Mouse (Mus musculus) heart, embryonic 14.5 days (tissue): Measurements from ENCODE around the gene Eml4. TPM values are rescaled to one million over a fixed set of nuclear protein-coding genes. Genes with fewer than 3 reads are reported as not detected.

Experiments used
- ATAC-seq: fragments of 200-750 bp; cut with Nextera tagmentation; 2 replicates; pipeline ENCODE4 v1.8.0; 2017; ENCODE audit warnings: low read depth, moderate TSS enrichment; ENCODE audit not compliant: insufficient number of reproducible peaks, insufficient read depth, low FRiP score
- H3K27ac ChIP-seq, 2 experiments: fragments of 200-500 bp in 1 of 2; fragments of 300-500 bp in 1 of 2; sonication (generic) in 1 of 2; replicated peaks in 1 of 2; 2 replicates each; pipeline ENCODE4 v1.5.1; 2012 to 2014; ENCODE audit warnings: low read depth in 2 of 2, low read length in 2 of 2, control low read depth in 1 of 2, mild to moderate bottlenecking in 1 of 2, mixed read lengths in 1 of 2; ENCODE audit not compliant: control insufficient read depth in 1 of 2, insufficient read depth in 1 of 2
- H3K27me3 ChIP-seq: fragments of 300-500 bp; sonication (generic); 2 replicates; pipeline ENCODE4 v1.6.1; 2014; ENCODE audit warnings: mild to moderate bottlenecking, low read length, control low read depth; ENCODE audit not compliant: control insufficient read depth, insufficient read depth
- H3K36me3 ChIP-seq: fragments of 300-500 bp; sonication (generic); 2 replicates; pipeline ENCODE4 v1.6.1; 2014; ENCODE audit warnings: mild to moderate bottlenecking, control low read depth, low read length, mixed read lengths; ENCODE audit not compliant: control insufficient read depth, insufficient read depth
- H3K4me1 ChIP-seq, 2 experiments: fragments of 200-500 bp in 1 of 2; fragments of 300-500 bp in 1 of 2; sonication (generic) in 1 of 2; 2 replicates each; pipeline ENCODE4 v1.6.1; 2012 to 2014; ENCODE audit warnings: low read length in 2 of 2, control low read depth in 1 of 2, mixed read lengths in 1 of 2; ENCODE audit not compliant: control insufficient read depth in 2 of 2, insufficient read depth in 2 of 2
- H3K4me2 ChIP-seq: fragments of 300-500 bp; sonication (generic); 2 replicates; pipeline ENCODE4 v1.6.1; 2014; ENCODE audit warnings: mild to moderate bottlenecking, low read length
- H3K4me3 ChIP-seq, 2 experiments: fragments of 200-500 bp in 1 of 2; fragments of 300-500 bp in 1 of 2; sonication (generic) in 1 of 2; 2 replicates each; pipeline ENCODE4 v1.5.1; 2012 to 2014; ENCODE audit warnings: low read length in 2 of 2, mild to moderate bottlenecking in 2 of 2, control low read depth in 1 of 2, low read depth in 1 of 2, moderate library complexity in 1 of 2; ENCODE audit not compliant: control insufficient read depth in 1 of 2, insufficient read depth in 1 of 2
- H3K9ac ChIP-seq: fragments of 300-500 bp; sonication (generic); 2 replicates; pipeline ENCODE4 v1.6.1; 2014; ENCODE audit warnings: mild to moderate bottlenecking, low read length
- H3K9me3 ChIP-seq: fragments of 300-500 bp; sonication (generic); 2 replicates; pipeline ENCODE4 v1.6.1; 2016; ENCODE audit warnings: low read length, control low read depth; ENCODE audit not compliant: control insufficient read depth
- WGBS: fragments of 180-500 bp; shearing (Covaris S2); extraction: QIAGEN DNeasy Blood & Tissue Kit; methylation state at CpG from one replicate; pipeline ENCODE4 v1.1.7; 2014; 5-methylcytosine and 5-hydroxymethylcytosine counted together
- polyA plus RNA-seq: library from polyadenylated mRNA; unstranded; fragments of >200 nt; fragmentation: Nextera tagmentation; extraction: Ambion mirVana; gene quantifications from 2 replicates; pipeline ENCODE4 v1.2.1, GENCODE M21; 2014

Gene Eml4
- polyA plus RNA-seq, 1 experiment from 2014 or later = 20.7 TPM

DNA sequence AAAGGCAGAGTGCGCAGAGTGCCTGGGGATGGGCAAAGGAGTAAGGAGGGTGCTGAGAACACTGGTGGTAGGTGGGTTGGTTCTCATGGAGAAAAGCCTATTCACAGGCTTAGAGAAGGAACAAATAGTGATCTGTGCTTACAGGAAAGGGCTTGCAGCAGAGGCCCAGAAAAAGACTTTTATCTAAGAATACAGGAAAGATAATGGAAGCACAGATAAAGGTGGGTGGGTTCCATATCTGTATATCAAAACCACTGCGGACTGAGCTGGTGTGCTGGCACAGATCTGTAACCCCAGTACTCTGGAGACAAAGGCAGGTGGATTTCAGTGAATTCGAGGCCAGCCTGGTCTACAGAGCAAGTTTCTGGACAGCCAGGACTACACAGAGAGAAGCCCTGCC is 43.3 kb downstream of the Eml4 start:
- no peaks in the 10 kb centered on the region for H3K36me3 ChIP-seq
- H3K4me1 ChIP-seq = peaks cover 5 to 14% of the 10 kb centered on the region in 2 experiments; a peak in 3 of 4 replicates
- no peak for ATAC-seq
- H3K4me3 ChIP-seq = no peak overlapping the region
- H3K27ac ChIP-seq = no peak overlapping the region
- H3K9me3 ChIP-seq = no peaks in the 10 kb centered on the region
- no peak overlapping the region for H3K4me2 ChIP-seq
- H3K9ac ChIP-seq = no peak overlapping the region
- WGBS = 66% methylated on average over 3 of the region's 3 CpGs
- no peaks in the 10 kb centered on the region for H3K27me3 ChIP-seq

DNA sequence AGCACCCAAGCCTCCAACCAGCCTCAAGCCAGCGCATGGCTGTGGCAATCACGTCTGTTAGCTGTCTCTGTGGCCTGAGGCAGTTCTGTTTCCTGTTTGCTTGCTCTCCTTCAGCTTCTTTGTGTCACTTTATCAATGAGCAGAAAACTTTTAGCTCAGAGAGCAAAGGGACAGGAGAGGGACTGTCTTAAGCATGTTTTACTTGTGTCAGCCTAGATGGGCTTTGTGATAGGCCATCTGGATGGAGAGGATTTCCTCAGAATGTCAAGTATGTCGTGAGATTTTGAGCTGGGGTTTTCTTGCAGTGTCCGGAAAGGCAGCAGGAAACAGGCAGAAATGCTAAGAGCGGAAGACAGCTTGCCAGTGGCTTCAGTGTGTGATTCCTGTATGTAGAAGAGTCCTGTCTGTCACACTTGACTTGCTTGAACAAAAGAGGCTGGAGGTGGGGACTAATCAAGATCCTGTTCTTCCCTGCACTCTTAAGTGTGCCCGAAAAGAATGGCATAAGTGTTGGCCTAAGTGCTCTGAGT is 46.9 kb downstream of the Eml4 start:
- no peaks in the 10 kb centered on the region for H3K9me3 ChIP-seq
- no peak overlapping the region for H3K4me2 ChIP-seq
- H3K4me1 ChIP-seq = peaks cover 5 to 16% of the 10 kb centered on the region in 2 experiments
- no peak for ATAC-seq
- H3K4me3 ChIP-seq = no peak overlapping the region
- H3K27me3 ChIP-seq = no peaks in the 10 kb centered on the region
- H3K36me3 ChIP-seq = no peaks in the 10 kb centered on the region
- WGBS = 27% methylated on average over 6 of the region's 6 CpGs
- H3K9ac ChIP-seq = 0 out of 2 replicates have a peak overlapping the region, but pooled peaks have one; percentile 6
- H3K27ac ChIP-seq = peak overlapping the region; percentile 75 to 88

DNA sequence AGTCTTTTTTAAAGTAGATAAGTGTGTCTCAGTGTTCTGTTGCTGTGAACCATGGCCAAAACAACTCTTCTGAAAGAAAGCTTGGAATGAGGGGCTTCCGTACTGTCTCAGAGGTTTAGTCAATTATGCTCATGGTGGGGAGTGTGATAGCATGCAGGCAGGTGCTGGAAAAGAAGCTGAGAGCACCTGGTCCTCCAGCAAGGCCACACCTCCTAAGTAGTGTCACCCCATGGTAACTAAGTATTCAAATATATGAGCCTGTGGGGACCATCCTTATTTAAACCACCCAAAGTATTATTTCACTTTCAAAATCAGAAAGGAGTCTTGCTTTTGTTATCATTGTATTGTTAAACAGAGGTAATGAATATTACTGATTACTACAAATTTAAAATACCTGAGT is 48.0 kb downstream of the Eml4 start:
- no peak for ATAC-seq
- no peaks in the 10 kb centered on the region for H3K27me3 ChIP-seq
- H3K9ac ChIP-seq = no peak overlapping the region
- no peak overlapping the region for H3K27ac ChIP-seq
- no peak overlapping the region for H3K4me2 ChIP-seq
- peaks cover 7% of the 10 kb centered on the region for H3K36me3 ChIP-seq
- peaks cover 5 to 16% of the 10 kb centered on the region in 2 experiments for H3K4me1 ChIP-seq
- 96% methylated on average over 1 of the region's 1 CpGs for WGBS
- H3K9me3 ChIP-seq = no peaks in the 10 kb centered on the region
- H3K4me3 ChIP-seq = no peak overlapping the region

DNA sequence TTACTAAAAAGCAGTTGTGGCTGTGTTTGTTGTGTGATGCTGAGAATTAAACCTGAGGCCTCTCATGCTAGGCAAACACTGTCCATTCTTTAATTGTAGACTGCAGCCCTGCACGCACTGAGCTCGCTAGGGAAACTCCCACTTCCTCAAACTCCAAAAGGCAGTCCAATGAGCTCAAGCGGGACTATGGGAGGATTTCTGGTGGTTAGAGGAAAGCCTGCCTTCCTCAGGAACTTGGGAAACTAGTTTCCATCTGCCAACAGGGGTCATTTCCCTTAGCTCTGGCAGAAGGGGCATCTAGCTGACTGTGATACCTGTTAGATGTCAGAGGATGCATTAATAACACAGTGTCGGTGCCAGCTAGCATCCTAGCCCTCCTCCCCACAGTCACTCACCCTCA is 79.9 kb downstream of the Eml4 start:
- 79% methylated on average over 4 of the region's 4 CpGs for WGBS

DNA sequence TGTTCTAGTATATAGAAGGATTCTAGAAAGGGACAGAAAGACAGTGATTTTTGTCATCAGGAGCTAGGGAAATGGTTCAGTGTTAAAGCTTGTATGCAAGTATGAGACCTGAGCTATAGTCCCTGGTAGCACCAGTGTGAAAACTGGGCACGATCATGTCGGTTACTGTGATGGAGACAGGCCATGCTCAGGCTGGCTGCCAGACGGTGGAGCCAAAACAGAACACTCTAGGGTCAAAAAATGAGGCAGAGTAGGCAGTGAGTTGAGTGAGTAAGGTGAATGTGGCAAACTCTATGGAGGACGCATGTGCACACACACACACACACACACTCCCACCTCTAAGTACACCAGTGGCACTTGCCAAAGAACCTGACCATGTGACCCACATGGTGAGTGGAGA is 92.7 kb downstream of the Eml4 start:
- H3K4me1 ChIP-seq = peaks cover 0 to 11% of the 10 kb centered on the region in 2 experiments; a peak in 3 of 4 replicates
- no peak overlapping the region for H3K4me2 ChIP-seq
- no peak for ATAC-seq
- no peaks in the 10 kb centered on the region for H3K9me3 ChIP-seq
- no peak overlapping the region for H3K27ac ChIP-seq
- H3K4me3 ChIP-seq = no peak overlapping the region
- WGBS = 84% methylated on average over 4 of the region's 4 CpGs
- no peak overlapping the region for H3K9ac ChIP-seq
- H3K36me3 ChIP-seq = peaks cover 55% of the 10 kb centered on the region
- H3K27me3 ChIP-seq = no peaks in the 10 kb centered on the region

More for the DNA sequence above, 79.9 kb downstream of the Eml4 start:
- Histone ChIP-seq H3K4me1 (no peaks in the 10 kb centered on the region), H3K27me3 (no peaks in the 10 kb centered on the region), H3K9me3 (no peaks in the 10 kb centered on the region), H3K4me2 (no peak overlapping the region), H3K27ac (no peak overlapping the region), H3K4me3 (no peak overlapping the region), H3K9ac (no peak overlapping the region), H3K36me3 (peaks cover 32% of the 10 kb centered on the region)
- no peak for ATAC-seq

DNA sequence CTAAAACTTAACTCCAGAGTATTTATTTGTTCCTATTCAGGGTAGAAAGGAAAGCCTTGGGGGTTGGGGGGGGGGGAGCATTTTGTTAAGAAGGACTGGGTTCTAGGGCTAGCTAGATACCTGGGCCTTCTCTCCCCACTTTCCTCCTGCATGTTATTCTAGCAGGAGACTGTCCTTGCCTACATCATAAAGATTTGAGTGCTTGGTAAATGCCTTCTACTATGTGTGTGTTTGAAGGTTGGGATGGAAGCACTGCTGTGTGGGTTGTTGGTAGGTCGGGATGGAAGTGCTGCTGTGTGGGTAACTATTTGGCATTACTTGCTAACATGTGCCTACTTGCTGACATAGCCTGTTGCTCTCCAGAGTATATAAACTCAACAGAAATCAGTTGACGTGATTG is 98.9 kb downstream of the Eml4 start:
- ATAC-seq = no peak
- peaks cover 82% of the 10 kb centered on the region for H3K36me3 ChIP-seq
- no peaks in the 10 kb centered on the region for H3K9me3 ChIP-seq
- 81% methylated on average over 2 of the region's 2 CpGs for WGBS
- H3K4me3 ChIP-seq = no peak overlapping the region
- no peaks in the 10 kb centered on the region for H3K4me1 ChIP-seq
- H3K27me3 ChIP-seq = no peaks in the 10 kb centered on the region
- H3K9ac ChIP-seq = no peak overlapping the region
- H3K4me2 ChIP-seq = no peak overlapping the region
- H3K27ac ChIP-seq = no peak overlapping the region

DNA sequence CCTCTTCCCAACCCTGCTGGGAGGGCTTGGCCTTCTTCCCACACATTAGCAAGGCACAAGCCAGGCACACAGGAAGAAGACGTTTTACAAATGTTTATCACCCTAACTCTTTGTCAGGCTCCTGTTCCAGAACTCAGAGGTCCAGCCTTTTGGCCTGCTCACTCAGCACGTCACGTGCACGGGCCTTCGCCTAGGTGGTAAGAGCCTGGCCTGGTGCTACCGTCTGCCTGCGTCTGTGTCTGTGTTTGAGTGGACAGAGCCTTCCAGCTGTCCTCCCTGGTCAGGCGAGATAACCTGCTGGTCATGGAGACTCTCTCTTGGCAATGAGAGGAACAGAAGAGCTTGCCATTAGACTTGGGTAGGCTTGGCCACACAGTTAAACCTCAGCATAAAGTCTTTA is 100.6 kb downstream of the Eml4 start:
- Histone ChIP-seq H3K27ac (no peak overlapping the region), H3K4me3 (no peak overlapping the region), H3K36me3 (peaks cover 87% of the 10 kb centered on the region), H3K27me3 (no peaks in the 10 kb centered on the region), H3K9me3 (no peaks in the 10 kb centered on the region), H3K4me2 (no peak overlapping the region), H3K9ac (no peak overlapping the region), H3K4me1 (no peaks in the 10 kb centered on the region)
- no peak for ATAC-seq
- 80% methylated on average over 8 of the region's 8 CpGs for WGBS

DNA sequence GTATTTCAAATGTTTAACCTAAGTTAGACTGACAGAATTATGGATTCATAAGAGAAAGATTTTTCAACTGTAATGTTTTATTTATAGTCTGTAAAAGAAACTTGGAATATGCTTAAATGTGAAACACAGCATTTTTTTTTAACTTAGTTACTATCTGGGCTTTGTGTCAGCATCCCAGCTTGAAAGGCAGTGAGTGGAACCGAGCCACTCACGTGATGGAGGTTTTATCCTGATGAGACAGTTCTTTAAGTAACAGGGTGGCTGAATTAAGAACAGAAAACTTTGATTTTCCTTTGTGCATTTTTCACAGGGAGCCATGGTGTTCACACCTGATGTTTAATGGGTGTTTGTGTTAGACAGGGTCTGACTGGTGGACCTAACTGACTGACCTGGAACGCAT is 101.1 kb downstream of the Eml4 start:
- ATAC-seq = no peak
- 96% methylated on average over 3 of the region's 3 CpGs for WGBS
- no peak overlapping the region for H3K4me3 ChIP-seq
- H3K27me3 ChIP-seq = no peaks in the 10 kb centered on the region
- H3K4me1 ChIP-seq = no peaks in the 10 kb centered on the region
- H3K9me3 ChIP-seq = no peaks in the 10 kb centered on the region
- H3K4me2 ChIP-seq = no peak overlapping the region
- H3K9ac ChIP-seq = no peak overlapping the region
- H3K36me3 ChIP-seq = peaks cover 89% of the 10 kb centered on the region
- no peak overlapping the region for H3K27ac ChIP-seq
